Mouse (Mus musculus): ENCODE results near the gene Tpk1.

DNA sequence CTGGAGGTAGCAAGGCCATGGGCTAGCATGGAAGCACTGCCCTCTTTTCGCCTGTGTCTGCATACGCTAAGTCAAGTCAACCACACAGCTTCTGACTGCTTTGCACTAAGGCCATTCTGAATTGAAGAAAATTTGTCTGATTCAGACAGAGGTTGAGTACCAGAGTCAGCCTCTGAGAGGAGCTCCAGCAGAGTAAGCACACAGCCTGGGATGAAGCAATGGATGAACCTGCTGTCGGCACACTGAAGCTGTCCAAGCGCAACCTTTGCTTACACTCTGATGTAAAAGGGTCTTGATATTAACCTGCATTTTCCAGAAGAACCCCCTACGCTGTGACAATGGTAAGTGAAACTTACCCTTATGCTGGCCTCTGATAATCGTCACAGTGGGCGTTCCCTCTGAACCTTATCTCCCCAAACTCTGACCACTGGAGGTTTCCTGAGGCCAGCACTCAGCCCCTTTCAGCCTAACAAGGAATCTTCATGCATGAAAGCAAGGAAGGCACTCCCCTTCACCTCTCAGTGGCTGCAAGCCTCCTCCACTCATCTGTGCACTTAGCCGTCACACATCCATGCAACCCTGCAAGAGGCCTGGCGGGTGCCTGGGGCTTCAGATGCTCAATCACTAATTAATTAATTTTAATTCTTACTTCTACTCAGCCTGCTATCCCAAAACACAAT, 311.4 kb downstream of the Tpk1 start:
- TF ChIP-seq POLR2A (IDR thresholded peaks at IDR 0.05; ENCODE audit: extremely low read depth, insufficient read depth, low read length), result no peak
- no peak for TF ChIP-seq CTCF (IDR thresholded peaks at IDR 0.05; ENCODE audit: extremely low read depth, insufficient read depth, low read length)

Data from cortical plate, adult 2 months (tissue).